Mouse (Mus musculus): ENCODE measurements around the gene Slc45a1. TPM values are rescaled to one million over a fixed set of nuclear protein-coding genes. Genes with fewer than 3 reads are reported as not detected.

The Slc45a1 gene
- polyA plus RNA-seq (2015; fragmentation: Nextera tagmentation; extraction: Ambion mirVana): not detected in 2 replicates

- DNase-seq (ENCODE audit: low spot score): peak; percentile 53
Measured at GRCm38 (mm10) chr4:150651390-150652277, at the start of gene Slc45a1. TSS of gene Slc45a1 (minus strand) at chr4:150652174.

GRCm38 (mm10) chr4:150700849-150701248 is 48.9 kb upstream of the Slc45a1 start:
- no peak for DNase-seq (ENCODE audit: low spot score)

GRCm38 (mm10) chr4:150694434-150695108 is 42.6 kb upstream of the Slc45a1 start:
- no peak for DNase-seq (ENCODE audit: low spot score)

GRCm38 (mm10) chr4:150692861-150693403 is 41.0 kb upstream of the Slc45a1 start:
- DNase-seq (ENCODE audit: low spot score): no peak

- DNase-seq (ENCODE audit: low spot score): peak; percentile 29
Measured at GRCm38 (mm10) chr4:150690759-150691158, 38.8 kb upstream of the Slc45a1 start.

- DNase-seq (ENCODE audit: low spot score): no peak
Measured at GRCm38 (mm10) chr4:150689553-150689952, 37.6 kb upstream of the Slc45a1 start.

GRCm38 (mm10) chr4:150687126-150687753 is 35.3 kb upstream of the Slc45a1 start:
- no peak for DNase-seq (ENCODE audit: low spot score)

GRCm38 (mm10) chr4:150686538-150686937 is 34.6 kb upstream of the Slc45a1 start:
- DNase-seq (ENCODE audit: low spot score): no peak

- DNase-seq (ENCODE audit: low spot score): no peak
Measured at GRCm38 (mm10) chr4:150685778-150686493, 34.0 kb upstream of the Slc45a1 start.

- DNase-seq (ENCODE audit: low spot score): no peak
Measured at GRCm38 (mm10) chr4:150685043-150685777, 33.2 kb upstream of the Slc45a1 start.

GRCm38 (mm10) chr4:150680373-150680772 is 28.4 kb upstream of the Slc45a1 start:
- DNase-seq (ENCODE audit: low spot score): no peak

GRCm38 (mm10) chr4:150678789-150679188 is 26.8 kb upstream of the Slc45a1 start:
- DNase-seq (ENCODE audit: low spot score): no peak

- DNase-seq (ENCODE audit: low spot score): no peak
Measured at GRCm38 (mm10) chr4:150677846-150678224, 25.9 kb upstream of the Slc45a1 start.

- DNase-seq (ENCODE audit: low spot score): no peak
Measured at GRCm38 (mm10) chr4:150677126-150677845, 25.3 kb upstream of the Slc45a1 start.

GRCm38 (mm10) chr4:150676029-150676428 is 24.1 kb upstream of the Slc45a1 start:
- no peak for DNase-seq (ENCODE audit: low spot score)

- no peak for DNase-seq (ENCODE audit: low spot score)
Measured at GRCm38 (mm10) chr4:150675274-150675673, 23.3 kb upstream of the Slc45a1 start.

GRCm38 (mm10) chr4:150665806-150666205 is 13.8 kb upstream of the Slc45a1 start:
- DNase-seq (ENCODE audit: low spot score): no peak

GRCm38 (mm10) chr4:150664726-150665125 is 12.8 kb upstream of the Slc45a1 start:
- no peak for DNase-seq (ENCODE audit: low spot score)

- DNase-seq (ENCODE audit: low spot score): peak; percentile 46
Measured at GRCm38 (mm10) chr4:150663192-150663591, 11.2 kb upstream of the Slc45a1 start.

- DNase-seq (ENCODE audit: low spot score): no peak
Measured at GRCm38 (mm10) chr4:150661886-150662285, 9.9 kb upstream of the Slc45a1 start.
